Mouse (Mus musculus): Measurements from ENCODE around the gene Tcf3. TPM values are rescaled to one million over a fixed set of nuclear protein-coding genes. Genes with fewer than 3 reads are reported as not detected.

The Tcf3 gene
- polyA plus RNA-seq, 1 experiment, result 341 TPM

DNA sequence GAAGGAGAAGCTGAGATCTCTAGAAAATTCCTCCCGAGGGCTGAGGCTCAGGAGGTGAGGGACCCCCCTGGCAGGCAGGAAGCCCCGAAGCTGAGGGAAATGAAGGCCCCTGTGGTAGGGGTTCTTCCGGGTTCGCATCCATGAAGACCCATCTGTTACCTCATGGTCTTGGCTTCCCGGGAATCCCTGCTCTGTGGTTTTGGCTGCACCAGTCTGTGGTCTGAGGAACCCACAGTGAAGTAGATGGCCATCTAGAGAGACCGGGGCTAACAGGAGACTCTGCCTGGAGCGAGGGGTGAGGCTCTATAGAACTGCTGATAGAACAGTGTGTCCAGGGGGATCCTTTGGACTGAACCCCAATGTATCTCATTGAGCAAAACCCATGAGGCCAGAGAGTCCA lies 27.9 kb upstream of the Tcf3 start:
- no peak for DNase-seq
- peaks cover 5% of the 10 kb centered on the region; the same call in 1 of the 2 replicates for H3K27me3 ChIP-seq (ENCODE audit: control insufficient read depth, insufficient read depth, low read length)
- WGBS, result 12% methylated on average over 7 of the region's 7 CpGs
- no peak overlapping the region for H3K4me3 ChIP-seq (ENCODE audit: control insufficient read depth, insufficient read depth, low read length)
- H3K4me1 ChIP-seq (replicated peaks; ENCODE audit: control insufficient read depth, insufficient read depth, low read length), result no peaks in the 10 kb centered on the region
- H3K36me3 ChIP-seq (ENCODE audit: control insufficient read depth, insufficient read depth, low read length), result no peaks in the 10 kb centered on the region
- TF ChIP-seq POLR2A (IDR thresholded peaks at IDR 0.05; ENCODE audit: control insufficient read depth, extremely low read depth, insufficient read depth, low read length, poor library complexity) (no peak), CTCF (IDR thresholded peaks at IDR 0.05; ENCODE audit: borderline replicate concordance, control insufficient read depth, extremely low read depth, insufficient read depth, low read length, poor library complexity) (no peak)
- H3K27ac ChIP-seq (ENCODE audit: control insufficient read depth, insufficient read depth, low read length), result no peak overlapping the region

DNA sequence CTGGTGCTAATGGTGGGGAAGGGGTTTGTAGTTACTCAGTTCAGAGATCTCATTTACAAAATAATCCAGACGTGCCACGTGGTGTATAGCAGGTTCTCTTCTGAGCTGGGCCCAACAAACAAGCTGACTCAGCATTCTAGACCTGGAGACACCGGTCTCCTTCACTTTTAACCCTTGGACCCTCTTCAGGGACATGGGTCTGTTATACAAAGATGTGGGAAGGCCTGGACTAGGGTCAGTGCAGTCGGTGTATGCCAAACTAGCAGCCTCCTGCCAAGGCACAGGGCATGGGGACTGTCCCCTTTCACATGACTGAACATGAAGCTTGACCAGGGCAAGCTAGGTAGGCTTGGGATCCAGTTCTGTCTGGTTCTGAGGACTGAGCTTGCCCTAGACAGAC lies 26.9 kb upstream of the Tcf3 start:
- Histone ChIP-seq H3K4me3 (ENCODE audit: control insufficient read depth, insufficient read depth, low read length) (no peak overlapping the region), H3K4me1 (replicated peaks; ENCODE audit: control insufficient read depth, insufficient read depth, low read length) (no peaks in the 10 kb centered on the region), H3K27me3 (ENCODE audit: control insufficient read depth, insufficient read depth, low read length) (peaks cover 4% of the 10 kb centered on the region; the same call in 1 of the 2 replicates), H3K27ac (ENCODE audit: control insufficient read depth, insufficient read depth, low read length) (no peak overlapping the region), H3K36me3 (ENCODE audit: control insufficient read depth, insufficient read depth, low read length) (no peaks in the 10 kb centered on the region)
- no peak for DNase-seq
- WGBS, result 62% methylated on average over 4 of the region's 4 CpGs
- no peak for TF ChIP-seq POLR2A (IDR thresholded peaks at IDR 0.05; ENCODE audit: control insufficient read depth, extremely low read depth, insufficient read depth, low read length, poor library complexity)
- TF ChIP-seq CTCF (IDR thresholded peaks at IDR 0.05; ENCODE audit: borderline replicate concordance, control insufficient read depth, extremely low read depth, insufficient read depth, low read length, poor library complexity), result no peak

DNA sequence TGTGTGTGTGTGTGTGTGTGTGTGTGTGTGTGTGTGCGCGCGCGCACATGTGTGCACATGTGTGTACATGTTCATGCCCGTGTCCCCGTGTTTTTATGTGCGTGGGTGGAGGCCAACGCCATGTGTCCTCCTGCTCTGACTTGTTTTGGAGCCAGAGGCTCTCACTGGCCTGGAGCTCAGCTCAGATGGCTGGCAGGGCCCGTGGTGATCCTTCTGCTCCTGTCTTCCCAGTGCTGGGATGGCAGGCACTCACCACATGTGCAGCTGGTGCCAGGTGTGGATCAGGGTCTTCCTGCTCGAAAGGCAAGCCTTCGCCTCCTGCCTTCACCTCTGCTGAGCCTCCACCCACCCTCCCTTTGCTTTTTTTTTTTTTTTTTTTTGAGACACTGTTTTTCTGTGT lies 26.2 kb upstream of the Tcf3 start:
- no peaks in the 10 kb centered on the region for H3K4me1 ChIP-seq (replicated peaks; ENCODE audit: control insufficient read depth, insufficient read depth, low read length)
- H3K27ac ChIP-seq (ENCODE audit: control insufficient read depth, insufficient read depth, low read length), result no peak overlapping the region
- DNase-seq, result no peak
- WGBS, result 93% methylated on average over 11 of the region's 11 CpGs
- no peaks in the 10 kb centered on the region for H3K36me3 ChIP-seq (ENCODE audit: control insufficient read depth, insufficient read depth, low read length)
- no peak overlapping the region for H3K4me3 ChIP-seq (ENCODE audit: control insufficient read depth, insufficient read depth, low read length)
- H3K27me3 ChIP-seq (ENCODE audit: control insufficient read depth, insufficient read depth, low read length), result peaks cover 3% of the 10 kb centered on the region; the same call in 1 of the 2 replicates
- TF ChIP-seq POLR2A (IDR thresholded peaks at IDR 0.05; ENCODE audit: control insufficient read depth, extremely low read depth, insufficient read depth, low read length, poor library complexity) (no peak), CTCF (IDR thresholded peaks at IDR 0.05; ENCODE audit: borderline replicate concordance, control insufficient read depth, extremely low read depth, insufficient read depth, low read length, poor library complexity) (no peak)

DNA sequence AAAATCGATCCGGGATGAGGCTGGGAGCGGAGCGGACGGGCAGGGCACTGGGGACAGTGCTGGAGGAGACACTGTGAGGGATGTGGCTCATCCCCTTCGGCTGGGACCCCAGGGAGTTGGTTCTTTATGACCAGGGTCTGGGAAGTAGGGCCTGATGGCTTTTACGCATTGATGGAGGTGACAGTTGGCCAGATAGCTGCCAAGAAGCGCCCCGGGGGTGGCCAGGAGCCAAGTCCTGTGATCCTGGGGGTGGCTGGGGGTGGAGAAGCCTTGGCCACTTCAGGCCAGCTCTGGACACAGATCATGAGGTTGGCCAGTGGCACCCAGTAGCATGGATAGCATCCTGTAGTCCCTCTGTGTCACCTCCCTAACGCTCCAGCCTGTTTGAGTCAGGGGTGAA lies 25.8 kb upstream of the Tcf3 start:
- 81% methylated on average over 10 of the region's 10 CpGs for WGBS
- H3K27me3 ChIP-seq (ENCODE audit: control insufficient read depth, insufficient read depth, low read length), result peaks cover 3% of the 10 kb centered on the region; the same call in 1 of the 2 replicates
- H3K36me3 ChIP-seq (ENCODE audit: control insufficient read depth, insufficient read depth, low read length), result no peaks in the 10 kb centered on the region
- TF ChIP-seq CTCF (IDR thresholded peaks at IDR 0.05; ENCODE audit: borderline replicate concordance, control insufficient read depth, extremely low read depth, insufficient read depth, low read length, poor library complexity) (no peak), POLR2A (IDR thresholded peaks at IDR 0.05; ENCODE audit: control insufficient read depth, extremely low read depth, insufficient read depth, low read length, poor library complexity) (no peak)
- DNase-seq, result no peak
- H3K27ac ChIP-seq (ENCODE audit: control insufficient read depth, insufficient read depth, low read length), result no peak overlapping the region
- no peak overlapping the region for H3K4me3 ChIP-seq (ENCODE audit: control insufficient read depth, insufficient read depth, low read length)
- H3K4me1 ChIP-seq (replicated peaks; ENCODE audit: control insufficient read depth, insufficient read depth, low read length), result no peaks in the 10 kb centered on the region

DNA sequence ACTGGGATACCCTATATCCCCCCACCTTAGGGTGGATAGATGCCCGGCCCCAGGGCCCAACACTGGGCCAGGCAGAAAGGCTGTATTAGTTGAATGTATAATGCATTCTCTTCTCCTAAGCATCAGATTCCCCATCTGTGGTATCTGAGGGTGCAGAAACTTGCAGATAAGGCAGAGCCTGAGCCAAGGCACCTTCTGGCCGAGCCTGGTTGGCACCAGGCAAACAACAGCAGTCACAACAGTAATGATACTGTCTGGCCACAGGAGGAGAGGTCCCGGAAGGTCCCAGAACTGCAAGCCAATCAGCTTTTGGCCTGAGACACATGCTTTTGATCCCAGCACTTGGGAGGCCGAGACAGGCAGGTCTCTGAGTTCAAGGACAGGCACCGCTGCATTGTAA lies 22.2 kb upstream of the Tcf3 start:
- Histone ChIP-seq H3K4me1 (replicated peaks; ENCODE audit: control insufficient read depth, insufficient read depth, low read length) (no peaks in the 10 kb centered on the region), H3K27me3 (ENCODE audit: control insufficient read depth, insufficient read depth, low read length) (no peaks in the 10 kb centered on the region), H3K4me3 (ENCODE audit: control insufficient read depth, insufficient read depth, low read length) (no peak overlapping the region), H3K36me3 (ENCODE audit: control insufficient read depth, insufficient read depth, low read length) (no peaks in the 10 kb centered on the region), H3K27ac (ENCODE audit: control insufficient read depth, insufficient read depth, low read length) (no peak overlapping the region)
- 92% methylated on average over 5 of the region's 5 CpGs for WGBS
- DNase-seq, result no peak
- TF ChIP-seq POLR2A (IDR thresholded peaks at IDR 0.05; ENCODE audit: control insufficient read depth, extremely low read depth, insufficient read depth, low read length, poor library complexity) (no peak), CTCF (IDR thresholded peaks at IDR 0.05; ENCODE audit: borderline replicate concordance, control insufficient read depth, extremely low read depth, insufficient read depth, low read length, poor library complexity) (no peak)

DNA sequence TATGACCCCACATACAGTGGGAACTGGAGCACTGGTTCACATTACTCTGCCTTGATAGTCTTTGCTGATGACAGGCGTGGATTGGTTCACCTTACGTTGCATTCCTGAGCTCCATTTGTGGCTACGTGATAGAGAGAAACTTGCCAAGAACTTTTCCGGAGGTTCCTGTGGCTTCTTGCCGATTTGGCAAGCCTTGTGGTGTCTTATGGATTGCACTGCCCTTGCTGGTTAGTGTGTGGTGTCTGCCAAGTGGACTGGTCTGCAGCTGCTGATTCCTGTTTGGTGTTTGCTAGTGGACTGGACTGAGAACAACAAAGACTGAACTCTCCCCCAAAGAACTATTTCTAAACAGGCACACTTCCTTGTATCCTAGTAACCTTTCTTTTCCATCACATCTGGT lies 21.3 kb upstream of the Tcf3 start:
- H3K36me3 ChIP-seq (ENCODE audit: control insufficient read depth, insufficient read depth, low read length), result no peaks in the 10 kb centered on the region
- no peaks in the 10 kb centered on the region for H3K27me3 ChIP-seq (ENCODE audit: control insufficient read depth, insufficient read depth, low read length)
- H3K4me3 ChIP-seq (ENCODE audit: control insufficient read depth, insufficient read depth, low read length), result no peak overlapping the region
- TF ChIP-seq POLR2A (IDR thresholded peaks at IDR 0.05; ENCODE audit: control insufficient read depth, extremely low read depth, insufficient read depth, low read length, poor library complexity) (no peak), CTCF (IDR thresholded peaks at IDR 0.05; ENCODE audit: borderline replicate concordance, control insufficient read depth, extremely low read depth, insufficient read depth, low read length, poor library complexity) (no peak)
- no peaks in the 10 kb centered on the region for H3K4me1 ChIP-seq (replicated peaks; ENCODE audit: control insufficient read depth, insufficient read depth, low read length)
- 95% methylated on average over 5 of the region's 5 CpGs for WGBS
- no peak for DNase-seq
- no peak overlapping the region for H3K27ac ChIP-seq (ENCODE audit: control insufficient read depth, insufficient read depth, low read length)

DNA sequence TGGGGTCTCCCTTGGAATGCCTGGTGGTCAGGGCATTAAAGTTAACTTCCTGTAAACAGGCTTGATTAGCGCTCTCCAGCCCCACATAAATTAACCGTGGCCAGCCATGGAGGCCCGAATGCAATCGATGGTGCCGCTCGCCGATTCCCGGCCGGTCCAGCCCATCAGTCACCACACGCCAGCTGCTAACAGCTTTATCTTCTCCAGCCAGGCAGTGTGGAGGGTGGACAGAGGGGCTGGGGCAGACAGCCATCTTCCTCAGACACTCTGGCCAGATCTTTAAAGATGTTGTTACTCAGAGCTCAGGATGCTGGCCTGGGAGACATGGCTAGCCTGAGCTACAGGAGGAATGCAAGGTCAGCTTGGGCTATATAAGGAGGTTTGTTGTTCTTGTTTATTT lies 20.2 kb upstream of the Tcf3 start:
- no peak for DNase-seq
- Histone ChIP-seq H3K27me3 (ENCODE audit: control insufficient read depth, insufficient read depth, low read length) (no peaks in the 10 kb centered on the region), H3K36me3 (ENCODE audit: control insufficient read depth, insufficient read depth, low read length) (no peaks in the 10 kb centered on the region), H3K27ac (ENCODE audit: control insufficient read depth, insufficient read depth, low read length) (no peak overlapping the region), H3K4me1 (replicated peaks; ENCODE audit: control insufficient read depth, insufficient read depth, low read length) (no peaks in the 10 kb centered on the region), H3K4me3 (ENCODE audit: control insufficient read depth, insufficient read depth, low read length) (no peak overlapping the region)
- TF ChIP-seq POLR2A (IDR thresholded peaks at IDR 0.05; ENCODE audit: control insufficient read depth, extremely low read depth, insufficient read depth, low read length, poor library complexity) (no peak), CTCF (IDR thresholded peaks at IDR 0.05; ENCODE audit: borderline replicate concordance, control insufficient read depth, extremely low read depth, insufficient read depth, low read length, poor library complexity) (no peak)
- WGBS, result 91% methylated on average over 10 of the region's 10 CpGs

All from thymus, adult 2 months (tissue).